Mouse (Mus musculus): ENCODE data around the gene Ctps2. TPM values are rescaled to one million over a fixed set of nuclear protein-coding genes. Genes with fewer than 3 reads are reported as not detected.
A peak's percentile ranks its signal among the peaks of the same experiment; 100 is the strongest.

The Ctps2 gene
- polyA plus RNA-seq, 1 experiment from 2014 or later: 79.2 TPM

- peak overlapping the region; percentile 69 for H3K4me2 ChIP-seq (ENCODE audit: low read depth)
- no peaks in the 10 kb centered on the region for H3K36me3 ChIP-seq (ENCODE audit: control insufficient read depth, insufficient read depth, low read length)
- peak overlapping the region; percentile 54 for H3K4me3 ChIP-seq (ENCODE audit: low read depth, low read length)
- H3K27me3 ChIP-seq (ENCODE audit: control insufficient read depth, insufficient read depth, low read length): no peaks in the 10 kb centered on the region
- peak overlapping the region; percentile 56 for H3K9ac ChIP-seq (ENCODE audit: low read length)
- H3K4me1 ChIP-seq (ENCODE audit: control insufficient read depth, insufficient read depth, low read length): no peaks in the 10 kb centered on the region
- WGBS: 21% methylated on average over 29 of the region's 29 CpGs
- peak; percentile 78 for ATAC-seq (ENCODE audit: insufficient read depth, low FRiP score, low TSS enrichment)
- peak; percentile 29 for DNase-seq (ENCODE audit: low spot score)
- H3K9me3 ChIP-seq (ENCODE audit: control insufficient read depth, low read length): no peaks in the 10 kb centered on the region
- no peak overlapping the region for H3K27ac ChIP-seq (ENCODE audit: low read depth, low read length)
Measured at GRCm38 (mm10) chrX:162902040-162902734, 1.1 kb downstream of the Ctps2 start.

DNA sequence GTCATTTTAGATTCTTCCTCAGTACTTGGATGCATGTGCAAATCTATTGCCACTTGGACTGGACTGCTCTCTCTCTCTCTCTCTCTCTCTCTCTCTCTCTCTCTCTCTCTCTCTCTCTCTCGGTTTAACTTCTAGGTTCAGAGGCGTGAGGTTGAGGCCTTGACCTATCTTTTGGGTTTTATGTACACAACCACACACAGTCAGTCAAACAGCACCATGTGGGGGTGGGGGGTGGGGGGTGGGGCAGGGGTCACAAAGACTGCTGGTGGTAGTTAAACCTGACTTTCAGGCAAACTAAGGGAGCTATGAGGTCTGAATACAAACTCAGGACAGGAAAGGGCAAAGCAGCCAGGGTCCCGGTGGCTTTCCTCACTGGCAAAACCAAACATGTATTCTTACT lies 6.5 kb downstream of the Ctps2 start:
- WGBS: 73% methylated on average over 3 of the region's 3 CpGs
- H3K4me2 ChIP-seq (ENCODE audit: low read depth): no peak overlapping the region
- H3K27me3 ChIP-seq (ENCODE audit: control insufficient read depth, insufficient read depth, low read length): no peaks in the 10 kb centered on the region
- H3K27ac ChIP-seq (ENCODE audit: low read depth, low read length): no peak overlapping the region
- no peak overlapping the region for H3K4me3 ChIP-seq (ENCODE audit: low read depth, low read length)
- DNase-seq (ENCODE audit: low spot score): no peak
- no peaks in the 10 kb centered on the region for H3K9me3 ChIP-seq (ENCODE audit: control insufficient read depth, low read length)
- H3K9ac ChIP-seq (ENCODE audit: low read length): no peak overlapping the region
- H3K4me1 ChIP-seq (ENCODE audit: control insufficient read depth, insufficient read depth, low read length): no peaks in the 10 kb centered on the region
- H3K36me3 ChIP-seq (ENCODE audit: control insufficient read depth, insufficient read depth, low read length): no peaks in the 10 kb centered on the region; the same call in none of the 2 replicates
- ATAC-seq (ENCODE audit: insufficient read depth, low FRiP score, low TSS enrichment): no peak

DNA sequence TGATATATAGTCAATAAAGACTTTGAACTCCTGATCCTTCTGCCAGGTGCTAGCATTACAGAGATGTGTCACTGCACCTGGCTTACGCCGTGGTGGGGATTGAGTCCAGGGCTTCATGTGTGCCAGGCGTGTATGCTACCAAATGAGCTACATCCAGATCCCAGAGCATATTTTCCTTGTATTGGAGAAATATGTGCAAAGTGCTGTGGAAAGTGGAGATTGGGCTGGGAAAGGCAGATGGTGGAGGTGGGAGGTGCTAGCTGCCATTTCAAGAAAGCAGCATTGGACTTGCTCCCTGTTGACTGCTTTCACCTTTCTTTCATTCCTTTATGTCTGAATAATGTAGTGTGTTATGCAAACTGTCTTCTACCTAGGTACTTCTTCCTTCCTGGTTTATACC lies 12.6 kb downstream of the Ctps2 start:
- Histone ChIP-seq H3K4me1 (ENCODE audit: control insufficient read depth, insufficient read depth, low read length) (no peaks in the 10 kb centered on the region), H3K27ac (ENCODE audit: low read depth, low read length) (no peak overlapping the region), H3K9me3 (ENCODE audit: control insufficient read depth, low read length) (no peaks in the 10 kb centered on the region), H3K4me3 (ENCODE audit: low read depth, low read length) (no peak overlapping the region), H3K36me3 (ENCODE audit: control insufficient read depth, insufficient read depth, low read length) (no peaks in the 10 kb centered on the region; the same call in none of the 2 replicates), H3K9ac (ENCODE audit: low read length) (no peak overlapping the region), H3K27me3 (ENCODE audit: control insufficient read depth, insufficient read depth, low read length) (no peaks in the 10 kb centered on the region), H3K4me2 (ENCODE audit: low read depth) (no peak overlapping the region)
- ATAC-seq (ENCODE audit: insufficient read depth, low FRiP score, low TSS enrichment) (no peak), DNase-seq (ENCODE audit: low spot score) (no peak)
- WGBS: 96% methylated on average over 3 of the region's 3 CpGs

- 39% methylated on average over 5 of the region's 5 CpGs for WGBS
- Histone ChIP-seq H3K9ac (ENCODE audit: low read length) (no peak overlapping the region), H3K4me2 (ENCODE audit: low read depth) (no peak overlapping the region), H3K27me3 (ENCODE audit: control insufficient read depth, insufficient read depth, low read length) (no peaks in the 10 kb centered on the region), H3K9me3 (ENCODE audit: control insufficient read depth, low read length) (no peaks in the 10 kb centered on the region), H3K27ac (ENCODE audit: low read depth, low read length) (no peak overlapping the region), H3K4me1 (ENCODE audit: control insufficient read depth, insufficient read depth, low read length) (no peaks in the 10 kb centered on the region), H3K36me3 (ENCODE audit: control insufficient read depth, insufficient read depth, low read length) (no peaks in the 10 kb centered on the region; the same call in none of the 2 replicates), H3K4me3 (ENCODE audit: low read depth, low read length) (no peak overlapping the region)
- DNase-seq (ENCODE audit: low spot score) (peak; percentile 48), ATAC-seq (ENCODE audit: insufficient read depth, low FRiP score, low TSS enrichment) (no peak)
Measured at GRCm38 (mm10) chrX:162915697-162916096, 14.7 kb downstream of the Ctps2 start.

GRCm38 (mm10) chrX:162921487-162922125 lies 20.6 kb downstream of the Ctps2 start:
- no peaks in the 10 kb centered on the region for H3K9me3 ChIP-seq (ENCODE audit: control insufficient read depth, low read length)
- no peaks in the 10 kb centered on the region for H3K4me1 ChIP-seq (ENCODE audit: control insufficient read depth, insufficient read depth, low read length)
- no peak overlapping the region for H3K9ac ChIP-seq (ENCODE audit: low read length)
- no peaks in the 10 kb centered on the region for H3K27me3 ChIP-seq (ENCODE audit: control insufficient read depth, insufficient read depth, low read length)
- DNase-seq (ENCODE audit: low spot score): no peak
- no peak overlapping the region for H3K4me2 ChIP-seq (ENCODE audit: low read depth)
- ATAC-seq (ENCODE audit: insufficient read depth, low FRiP score, low TSS enrichment): no peak
- 86% methylated on average over 8 of the region's 8 CpGs for WGBS
- H3K36me3 ChIP-seq (ENCODE audit: control insufficient read depth, insufficient read depth, low read length): no peaks in the 10 kb centered on the region
- no peak overlapping the region for H3K4me3 ChIP-seq (ENCODE audit: low read depth, low read length)
- H3K27ac ChIP-seq (ENCODE audit: low read depth, low read length): no peak overlapping the region

GRCm38 (mm10) chrX:162931467-162931866 lies 30.4 kb downstream of the Ctps2 start:
- no peaks in the 10 kb centered on the region for H3K4me1 ChIP-seq (ENCODE audit: control insufficient read depth, insufficient read depth, low read length)
- no peaks in the 10 kb centered on the region for H3K9me3 ChIP-seq (ENCODE audit: control insufficient read depth, low read length)
- H3K27me3 ChIP-seq (ENCODE audit: control insufficient read depth, insufficient read depth, low read length): no peaks in the 10 kb centered on the region
- ATAC-seq (ENCODE audit: insufficient read depth, low FRiP score, low TSS enrichment) (no peak), DNase-seq (ENCODE audit: low spot score) (no peak)
- no peak overlapping the region for H3K4me2 ChIP-seq (ENCODE audit: low read depth)
- no peak overlapping the region for H3K27ac ChIP-seq (ENCODE audit: low read depth, low read length)
- H3K4me3 ChIP-seq (ENCODE audit: low read depth, low read length): no peak overlapping the region
- H3K36me3 ChIP-seq (ENCODE audit: control insufficient read depth, insufficient read depth, low read length): no peaks in the 10 kb centered on the region
- 95% methylated on average over 2 of the region's 2 CpGs for WGBS
- H3K9ac ChIP-seq (ENCODE audit: low read length): no peak overlapping the region

- H3K4me2 ChIP-seq (ENCODE audit: low read depth): no peak overlapping the region
- H3K9me3 ChIP-seq (ENCODE audit: control insufficient read depth, low read length): no peaks in the 10 kb centered on the region
- no peaks in the 10 kb centered on the region for H3K27me3 ChIP-seq (ENCODE audit: control insufficient read depth, insufficient read depth, low read length)
- H3K4me1 ChIP-seq (ENCODE audit: control insufficient read depth, insufficient read depth, low read length): no peaks in the 10 kb centered on the region
- H3K27ac ChIP-seq (ENCODE audit: low read depth, low read length): no peak overlapping the region
- DNase-seq (ENCODE audit: low spot score) (no peak), ATAC-seq (ENCODE audit: insufficient read depth, low FRiP score, low TSS enrichment) (no peak)
- no peak overlapping the region for H3K9ac ChIP-seq (ENCODE audit: low read length)
- no peaks in the 10 kb centered on the region for H3K36me3 ChIP-seq (ENCODE audit: control insufficient read depth, insufficient read depth, low read length)
- WGBS: 84% methylated on average over 1 of the region's 1 CpGs
- H3K4me3 ChIP-seq (ENCODE audit: low read depth, low read length): no peak overlapping the region
Measured at GRCm38 (mm10) chrX:162942027-162942426, 41.0 kb downstream of the Ctps2 start.

DNA sequence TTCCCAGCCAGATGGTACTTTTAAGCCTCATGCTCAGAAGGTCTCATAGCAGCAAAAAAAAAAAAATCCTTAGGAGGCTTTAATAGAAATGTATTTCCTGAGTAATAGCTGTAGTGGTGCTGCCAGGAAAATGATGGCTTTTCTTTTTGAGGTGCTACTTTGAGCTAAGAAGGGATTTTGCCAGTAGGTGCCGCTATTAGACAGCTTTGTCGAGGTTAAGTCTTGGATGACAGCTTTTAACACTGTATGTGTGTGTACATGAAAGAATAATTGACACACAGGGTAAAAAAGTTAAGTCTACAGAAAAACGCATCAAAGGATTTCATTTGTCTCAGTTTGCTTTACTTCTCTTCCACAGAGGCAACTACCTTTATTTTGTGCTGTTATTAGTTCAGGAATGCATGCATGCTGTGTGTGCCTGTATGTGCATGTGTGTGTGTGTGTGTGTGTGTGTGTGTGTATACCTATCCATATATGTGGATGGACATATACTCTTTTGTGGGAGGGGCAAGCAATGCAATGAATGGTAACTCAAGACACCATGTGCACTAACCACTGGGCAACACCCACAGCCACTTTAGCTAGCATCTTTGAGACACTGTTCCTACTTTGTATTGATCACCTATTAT lies 48.9 kb downstream of the Ctps2 start:
- no peaks in the 10 kb centered on the region for H3K27me3 ChIP-seq (ENCODE audit: control insufficient read depth, insufficient read depth, low read length)
- WGBS: 38% methylated on average over 3 of the region's 3 CpGs
- DNase-seq (ENCODE audit: low spot score): peak; percentile 17

More for the DNA sequence above, 48.9 kb downstream of the Ctps2 start:
- Histone ChIP-seq H3K4me3 (ENCODE audit: low read depth, low read length) (no peak overlapping the region), H3K9ac (ENCODE audit: low read length) (no peak overlapping the region), H3K9me3 (ENCODE audit: control insufficient read depth, low read length) (no peaks in the 10 kb centered on the region), H3K36me3 (ENCODE audit: control insufficient read depth, insufficient read depth, low read length) (no peaks in the 10 kb centered on the region), H3K4me1 (ENCODE audit: control insufficient read depth, insufficient read depth, low read length) (no peaks in the 10 kb centered on the region), H3K27ac (ENCODE audit: low read depth, low read length) (no peak overlapping the region), H3K4me2 (ENCODE audit: low read depth) (no peak overlapping the region)
- ATAC-seq (ENCODE audit: insufficient read depth, low FRiP score, low TSS enrichment): no peak
